Mouse (Mus musculus) lung, postnatal 0 days (tissue): Measurements from ENCODE around the gene Rps3.

Experiments used
- CTCF ChIP-seq: IDR thresholded peaks from 2 replicates; pipeline ENCODE4 v1.5.1; 2016; ENCODE audit warnings: antibody characterized with exemption, mild to moderate bottlenecking
- EP300 ChIP-seq: IDR thresholded peaks from 2 replicates; pipeline ENCODE4 v1.6.1; 2016; ENCODE audit warnings: antibody characterized with exemption, mild to moderate bottlenecking, control low read depth

DNA sequence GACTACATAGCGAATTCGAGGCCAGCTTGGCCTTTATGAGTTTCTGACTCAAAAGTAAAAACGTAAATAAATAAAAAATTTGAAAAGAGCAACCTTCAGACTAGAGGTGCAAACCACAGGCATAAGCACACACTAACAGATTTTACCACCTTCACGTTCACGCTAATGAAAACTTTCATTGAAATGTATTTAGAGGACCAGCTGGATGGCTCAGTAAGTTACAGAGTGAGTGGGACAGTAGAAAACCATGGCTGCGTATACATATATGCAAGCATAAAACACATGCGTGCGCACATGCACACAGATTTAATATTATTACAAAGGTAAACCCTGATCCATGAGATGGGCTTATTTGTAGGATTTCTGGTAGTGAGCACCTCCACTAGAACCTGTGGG is 384 bp upstream of the Rps3 start:
- TF ChIP-seq CTCF (no peak), EP300 (no peak)
